Mouse (Mus musculus): Measurements from ENCODE around the gene Cfap52.

The Cfap52 gene

GRCm38 (mm10) chr11:67926348-67927055 lies 38.9 kb downstream of the Cfap52 start:
- no peak for DNase-seq (ENCODE audit: low spot score in 2 of 2)

- peak; percentile 49 to 64 for DNase-seq (ENCODE audit: low spot score in 2 of 2)
Observed at GRCm38 (mm10) chr11:67925000-67925399, 40.5 kb downstream of the Cfap52 start.

DNA sequence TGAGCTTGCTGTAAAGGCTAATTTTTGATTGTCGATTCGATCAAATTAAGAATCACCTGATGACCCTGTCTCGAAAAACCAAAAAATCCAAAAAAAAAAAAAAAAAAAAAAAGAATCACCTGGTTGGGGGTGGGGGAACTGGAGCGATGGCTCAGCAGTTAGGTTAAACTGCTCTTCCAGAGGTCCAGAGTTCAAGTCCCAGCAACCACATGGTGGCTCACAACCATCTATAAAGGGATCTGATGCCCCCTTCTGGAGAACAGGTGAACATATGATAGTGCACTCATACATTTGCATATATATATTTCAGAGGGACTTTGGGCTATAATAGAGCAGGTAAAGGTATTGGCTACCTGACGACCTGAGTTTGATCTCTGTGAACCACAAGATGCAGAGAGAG lies 41.7 kb downstream of the Cfap52 start:
- DNase-seq (ENCODE audit: low spot score in 2 of 2): no peak

DNA sequence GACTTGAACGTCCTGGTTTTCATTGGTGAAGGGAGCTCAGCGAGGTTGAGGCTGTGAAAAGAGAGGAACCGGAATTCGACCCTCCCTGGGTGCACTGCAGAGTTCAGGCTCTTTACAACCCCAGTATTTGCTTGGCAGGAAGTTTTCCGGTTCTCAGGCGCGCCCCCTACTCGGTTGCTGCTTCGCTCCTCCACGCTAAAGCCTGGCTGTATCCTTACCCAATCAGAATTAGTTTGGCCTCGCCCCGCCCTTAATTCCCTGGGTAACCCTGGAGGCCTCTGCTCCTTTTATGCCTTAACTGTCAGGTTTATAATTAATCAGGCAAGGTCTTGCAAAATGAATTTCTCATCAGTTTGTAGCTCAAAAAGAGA lies 42.7 kb downstream of the Cfap52 start:
- peak; percentile 82 to 84 for DNase-seq (ENCODE audit: low spot score in 2 of 2)

- DNase-seq (ENCODE audit: low spot score in 2 of 2): peak; percentile 44 to 50
Observed at GRCm38 (mm10) chr11:67921827-67922754, 43.4 kb downstream of the Cfap52 start, which contains the start of gene Usp43. Usp43 (minus strand) TSS chr11:67922153.

DNA sequence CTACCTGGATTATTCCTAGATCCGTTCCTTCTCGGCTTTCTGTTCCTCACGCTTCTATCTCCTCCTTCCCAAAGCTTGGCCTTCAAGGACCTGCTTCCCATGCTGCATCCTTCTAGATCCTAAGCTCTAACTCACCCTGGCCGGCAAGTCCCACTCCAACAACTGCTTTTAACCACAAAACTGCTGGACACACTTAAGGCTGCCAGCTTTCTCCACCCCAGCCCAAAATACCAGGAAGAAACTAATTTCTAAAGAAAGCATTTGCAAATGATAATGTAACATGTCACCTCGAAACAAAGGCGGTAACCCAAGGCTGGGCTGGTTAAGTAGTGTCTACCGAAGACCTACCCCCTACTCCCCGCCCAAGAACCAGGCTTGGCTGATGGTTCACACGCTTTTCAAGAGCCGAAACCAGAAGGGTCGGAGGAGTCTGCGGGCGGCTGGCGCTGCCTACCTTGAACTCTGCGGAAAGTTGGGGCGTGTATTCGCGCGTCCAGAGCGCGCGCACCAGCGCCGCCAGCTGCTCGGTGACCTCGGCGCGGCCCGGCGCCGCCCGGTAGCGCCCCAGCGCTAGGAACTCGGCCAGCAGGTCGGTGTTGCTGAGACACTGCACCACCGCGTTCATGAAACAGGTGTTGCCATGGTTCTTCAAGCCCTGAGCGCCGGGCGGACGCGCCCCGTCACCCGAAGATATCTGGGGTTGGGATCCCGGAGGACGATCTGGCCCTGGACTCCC lies 44.2 kb downstream of the Cfap52 start:
- DNase-seq (ENCODE audit: low spot score in 2 of 2): peak in 1 of 2 experiments; percentile 48

DNA sequence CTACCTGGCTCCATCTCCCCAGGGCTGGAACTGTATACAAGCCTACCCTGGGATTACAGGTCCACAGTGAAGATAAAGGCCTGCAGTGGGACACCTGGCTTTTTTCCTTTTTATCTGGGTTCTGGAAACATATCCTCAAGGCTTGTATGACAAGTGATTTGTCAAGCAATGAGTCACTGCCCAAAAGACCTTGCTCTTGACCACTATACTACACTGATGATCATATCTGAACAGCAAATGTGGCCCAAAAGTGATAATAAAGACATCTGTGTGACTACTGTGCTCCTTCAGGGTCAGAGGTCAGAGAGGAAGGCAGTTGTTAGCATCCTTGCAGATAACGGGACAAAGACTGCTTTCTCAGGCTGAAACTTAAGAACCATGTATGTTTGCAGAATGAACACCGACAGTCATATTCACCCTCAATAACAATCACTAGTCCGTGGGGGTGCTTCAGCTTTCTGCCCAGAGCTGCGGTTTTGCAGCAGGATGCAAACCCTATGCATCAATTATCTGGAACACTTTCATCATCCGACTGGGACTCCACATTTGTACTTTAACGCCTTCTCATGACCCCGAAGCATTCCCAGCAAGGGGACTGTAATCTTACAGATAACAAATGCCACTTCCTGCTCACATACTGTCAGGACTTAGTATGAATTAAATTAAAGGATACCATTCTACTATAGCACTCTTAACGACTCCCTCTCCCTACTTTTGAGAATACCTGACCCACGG lies 45.1 kb downstream of the Cfap52 start:
- DNase-seq (ENCODE audit: low spot score in 2 of 2): no peak

DNA sequence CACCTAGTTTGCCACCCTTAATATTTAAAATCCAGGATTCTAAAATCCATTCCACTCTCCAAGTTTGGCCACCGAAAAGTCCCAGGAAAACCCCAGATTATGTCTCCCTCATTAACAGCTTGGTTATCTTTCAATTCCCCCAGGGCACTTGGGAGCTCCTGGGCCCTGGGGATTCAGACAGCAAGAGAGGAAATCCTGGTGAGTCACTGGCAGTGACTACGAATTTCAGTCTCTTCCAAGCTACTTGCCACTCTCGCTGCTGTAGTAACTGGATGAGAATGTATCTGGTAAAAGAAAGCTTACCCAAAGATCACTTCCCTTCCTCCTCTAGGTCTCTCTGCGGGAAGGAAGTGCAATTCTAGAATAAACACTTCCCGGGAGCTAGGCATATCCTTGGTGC lies 45.9 kb downstream of the Cfap52 start:
- DNase-seq (ENCODE audit: low spot score in 2 of 2): no peak

GRCm38 (mm10) chr11:67917126-67917525 lies 48.3 kb downstream of the Cfap52 start:
- DNase-seq (ENCODE audit: low spot score in 2 of 2): no peak

GRCm38 (mm10) chr11:67911074-67911473 lies 54.4 kb downstream of the Cfap52 start:
- no peak for DNase-seq (ENCODE audit: low spot score in 2 of 2)

DNA sequence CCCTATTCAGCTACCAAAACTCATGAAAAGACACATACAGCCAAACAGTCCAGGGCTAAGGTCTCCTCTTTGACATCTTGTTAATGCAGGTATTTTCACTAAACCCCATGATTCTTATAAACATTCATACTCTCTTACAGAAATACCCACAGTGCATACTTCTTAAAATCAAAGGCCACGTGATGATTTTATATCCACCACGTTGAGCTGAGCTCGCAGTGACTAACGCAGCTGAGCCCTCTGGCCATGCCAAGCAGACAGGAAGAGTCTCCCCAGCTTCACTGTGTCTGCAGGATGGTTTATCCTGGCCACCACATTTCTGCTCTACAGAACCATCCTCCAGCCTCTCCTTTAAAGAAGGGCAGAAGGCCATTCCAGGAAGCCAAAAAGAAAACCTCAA lies 61.7 kb downstream of the Cfap52 start:
- DNase-seq (ENCODE audit: low spot score in 2 of 2): no peak

DNA sequence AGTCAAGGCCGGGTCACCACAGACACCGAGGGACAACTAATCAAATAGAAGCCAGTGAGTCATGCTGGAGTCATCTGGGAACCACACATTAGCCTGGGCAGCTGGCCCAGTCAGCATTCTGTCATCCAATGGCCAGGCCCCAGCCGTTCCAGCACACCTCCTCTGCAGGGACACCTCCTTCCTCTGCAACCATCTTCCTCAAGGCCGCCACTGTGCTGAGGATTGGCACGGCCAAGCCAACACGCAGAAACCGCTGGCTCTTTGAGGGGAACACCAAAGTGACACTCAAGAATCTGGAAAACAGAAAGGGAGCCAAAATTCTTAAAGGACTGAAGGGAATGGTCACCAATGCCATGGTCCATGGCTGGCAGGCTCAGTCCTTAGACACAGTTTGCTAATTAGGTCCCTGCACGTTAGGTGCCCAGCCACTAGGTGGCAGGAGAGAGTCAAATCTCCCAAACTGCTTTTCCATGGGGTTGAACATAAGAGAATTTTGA lies 68.3 kb downstream of the Cfap52 start:
- peak in 1 of 2 experiments; percentile 58 for DNase-seq (ENCODE audit: low spot score in 2 of 2)

DNA sequence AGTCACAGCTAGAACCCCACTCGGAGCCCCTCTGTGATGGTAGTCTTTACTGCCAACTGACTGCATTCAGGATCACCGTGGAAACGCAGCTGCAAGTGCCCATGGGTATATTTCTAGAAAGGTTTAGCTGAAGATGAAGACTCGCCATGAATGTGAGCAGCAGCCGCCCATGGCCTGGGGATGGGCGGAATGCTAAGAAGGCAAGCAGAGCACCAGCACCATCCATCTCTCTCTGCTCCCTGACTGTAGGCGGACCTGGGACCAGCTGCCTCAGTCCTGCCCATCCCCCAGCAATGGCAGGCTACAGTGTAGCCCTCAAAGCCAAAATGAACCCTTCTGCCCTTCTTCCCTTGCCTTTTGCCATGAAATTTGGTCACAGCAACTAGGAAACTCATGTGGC lies 69.8 kb downstream of the Cfap52 start:
- DNase-seq (ENCODE audit: low spot score in 2 of 2): no peak

GRCm38 (mm10) chr11:67888521-67888920 lies 76.9 kb downstream of the Cfap52 start:
- no peak for DNase-seq (ENCODE audit: low spot score in 2 of 2)

DNA sequence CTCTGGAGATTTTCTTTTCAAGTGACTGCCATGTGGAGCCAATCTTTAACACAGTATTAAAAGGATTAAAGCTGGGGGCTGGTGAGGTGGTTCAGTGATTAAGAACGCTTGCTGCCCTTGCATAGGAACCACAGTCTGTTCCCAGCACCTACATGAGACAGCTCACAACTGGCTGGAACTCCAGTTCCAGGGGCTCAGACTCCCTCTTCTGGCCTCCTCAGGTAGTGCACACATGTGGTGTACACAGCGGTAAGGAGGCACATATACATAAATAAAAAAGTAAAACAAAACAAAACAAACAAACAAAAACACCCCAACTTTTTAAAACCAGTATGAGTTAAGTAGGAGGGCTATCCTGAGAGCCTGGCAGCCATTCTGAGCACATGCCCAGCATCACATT lies 79.5 kb downstream of the Cfap52 start:
- DNase-seq (ENCODE audit: low spot score in 2 of 2): no peak

Data from right cerebral cortex, postnatal 10 days (tissue).